Mouse (Mus musculus) forebrain, embryonic 11.5 days (tissue): ENCODE measurements at regions not wholly inside any gene's neighbourhood (a gene's known extent, or its start where the extent isn't known, plus 50 kb on each side); places are given as distances from the start of the nearest gene placed in this dataset.

Experiments used
- ATAC-seq: fragments of 200-750 bp; cut with Nextera tagmentation; replicated peaks from 2 replicates; pipeline ENCODE4 v1.8.0; 2017; ENCODE audit warnings: moderate TSS enrichment; ENCODE audit not compliant: low FRiP score
- DNase-seq: peaks from one replicate; pipeline ENCODE4 v3.0.0-alpha.2; 2017; ENCODE audit warnings: low spot score
- H3K27ac ChIP-seq: fragments of 300-500 bp; sonication (generic); 2 replicates; pipeline ENCODE4 v1.5.1; 2014; ENCODE audit warnings: low read depth, low read length
- H3K27me3 ChIP-seq: fragments of 300-500 bp; sonication (generic); 2 replicates; pipeline ENCODE4 v1.6.1; 2014; ENCODE audit warnings: mild to moderate bottlenecking, low read length, mixed read lengths; ENCODE audit not compliant: control insufficient read depth, insufficient read depth
- H3K36me3 ChIP-seq: fragments of 300-500 bp; sonication (generic); 2 replicates; pipeline ENCODE4 v1.6.1; 2014; ENCODE audit warnings: mild to moderate bottlenecking, low read length, moderate library complexity, mixed read lengths; ENCODE audit not compliant: control insufficient read depth, insufficient read depth
- H3K4me1 ChIP-seq: fragments of 300-500 bp; sonication (generic); replicated peaks from 2 replicates; pipeline ENCODE4 v1.6.1; 2014; ENCODE audit warnings: low read length, mixed read lengths; ENCODE audit not compliant: control insufficient read depth, insufficient read depth
- H3K4me2 ChIP-seq: fragments of 300-500 bp; sonication (generic); 2 replicates; pipeline ENCODE4 v1.6.1; 2014; ENCODE audit warnings: low read depth, mild to moderate bottlenecking, low read length, moderate library complexity, mixed read lengths; ENCODE audit not compliant: severe bottlenecking
- H3K4me3 ChIP-seq: fragments of 300-500 bp; sonication (generic); 2 replicates; pipeline ENCODE4 v1.5.1; 2014; ENCODE audit warnings: low read depth, low read length
- H3K9ac ChIP-seq: fragments of 300-500 bp; sonication (generic); 2 replicates; pipeline ENCODE4 v1.6.1; 2014; ENCODE audit warnings: low read length
- H3K9me3 ChIP-seq: fragments of 300-500 bp; sonication (generic); 2 replicates; pipeline ENCODE4 v1.6.1; 2016; ENCODE audit warnings: low read length, mixed read lengths; ENCODE audit not compliant: control insufficient read depth
- WGBS: fragments of 180-500 bp; shearing (Covaris S2); extraction: QIAGEN DNeasy Blood & Tissue Kit; methylation state at CpG from one replicate; pipeline ENCODE4 v1.1.7; 2014; 5-methylcytosine and 5-hydroxymethylcytosine counted together

DNA sequence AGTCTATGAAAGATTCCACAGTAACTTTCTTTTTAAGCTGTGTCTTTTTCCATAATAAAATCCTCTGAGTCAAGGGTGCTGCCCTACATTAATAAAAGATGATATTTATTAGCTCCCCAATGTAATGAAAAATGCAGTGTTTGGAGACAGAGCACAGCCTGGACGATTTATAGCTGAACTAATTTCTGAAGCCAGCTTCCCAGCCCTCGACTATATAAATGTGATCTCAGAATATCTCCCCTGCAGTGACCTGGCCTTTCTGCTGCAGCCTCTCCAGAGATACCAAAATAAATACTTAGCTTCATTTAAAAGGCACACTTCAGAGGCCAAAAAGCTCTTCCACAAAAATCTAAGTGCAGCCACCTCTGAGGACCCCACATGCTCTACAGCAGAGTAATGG is 534.7 kb downstream of the Zfp619 start:
- H3K4me2 ChIP-seq = no peak overlapping the region
- H3K27ac ChIP-seq = no peak overlapping the region
- no peak for ATAC-seq
- no peak overlapping the region for H3K9ac ChIP-seq
- DNase-seq = no peak
- WGBS = 72% methylated on average over 2 of the region's 2 CpGs
- no peaks in the 10 kb centered on the region for H3K4me1 ChIP-seq
- H3K27me3 ChIP-seq = no peaks in the 10 kb centered on the region
- H3K9me3 ChIP-seq = no peaks in the 10 kb centered on the region
- no peaks in the 10 kb centered on the region for H3K36me3 ChIP-seq
- H3K4me3 ChIP-seq = no peak overlapping the region

- Histone ChIP-seq H3K4me2 (no peak overlapping the region), H3K4me3 (no peak overlapping the region), H3K4me1 (no peaks in the 10 kb centered on the region), H3K36me3 (no peaks in the 10 kb centered on the region), H3K9me3 (no peaks in the 10 kb centered on the region), H3K9ac (no peak overlapping the region), H3K27me3 (no peaks in the 10 kb centered on the region), H3K27ac (no peak overlapping the region)
- no peak for ATAC-seq
- DNase-seq = no peak
- 68% methylated on average over 4 of the region's 4 CpGs for WGBS
Measured at GRCm38 (mm10) chr7:40058836-40059235, 541.3 kb downstream of the Zfp619 start.

DNA sequence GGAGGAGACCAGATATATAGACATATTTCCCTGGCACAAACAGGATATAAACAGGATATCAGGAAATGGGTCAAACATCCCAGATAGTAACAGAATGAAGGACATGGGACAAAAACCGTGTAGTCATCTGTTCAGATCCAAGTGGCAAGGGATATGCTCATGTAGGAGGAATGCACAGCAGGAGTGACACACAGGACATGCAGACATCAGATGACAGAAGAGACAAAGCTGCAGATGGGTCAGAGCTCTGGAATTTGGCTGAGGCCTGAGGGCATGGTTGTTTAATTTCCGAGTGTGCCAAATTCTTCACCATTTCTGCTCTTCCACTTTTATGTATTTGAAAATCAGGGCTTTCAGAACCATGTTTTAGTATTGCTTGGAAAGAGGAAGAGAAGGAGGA is 547.1 kb downstream of the Zfp619 start:
- H3K9me3 ChIP-seq = no peaks in the 10 kb centered on the region
- no peaks in the 10 kb centered on the region for H3K27me3 ChIP-seq
- no peaks in the 10 kb centered on the region for H3K36me3 ChIP-seq
- DNase-seq = no peak
- H3K9ac ChIP-seq = no peak overlapping the region
- H3K4me1 ChIP-seq = no peaks in the 10 kb centered on the region
- no peak overlapping the region for H3K4me3 ChIP-seq
- WGBS = 68% methylated on average over 2 of the region's 2 CpGs
- H3K4me2 ChIP-seq = no peak overlapping the region
- ATAC-seq = no peak
- H3K27ac ChIP-seq = no peak overlapping the region

DNA sequence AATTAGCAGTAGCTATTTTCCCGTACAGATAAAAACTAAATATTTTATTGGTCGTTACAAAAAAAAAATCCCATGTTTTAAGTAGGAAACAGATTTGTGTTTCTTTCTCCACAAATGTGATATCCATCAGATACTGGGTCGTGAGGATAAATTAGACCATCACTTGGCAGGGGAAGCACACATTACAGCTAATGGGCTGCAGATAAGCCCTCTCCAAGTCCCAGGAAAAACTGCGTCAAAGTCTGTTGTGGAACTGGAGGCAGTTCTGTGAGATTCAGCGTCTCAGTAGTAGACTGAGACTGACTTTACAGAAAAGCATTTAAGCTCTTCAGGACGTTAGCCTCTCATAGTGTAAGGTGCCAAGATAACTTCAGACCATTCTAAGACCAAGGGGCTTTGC is 548.0 kb downstream of the Zfp619 start:
- Histone ChIP-seq H3K4me1 (no peaks in the 10 kb centered on the region), H3K4me2 (no peak overlapping the region), H3K9me3 (no peaks in the 10 kb centered on the region), H3K9ac (no peak overlapping the region), H3K4me3 (no peak overlapping the region), H3K27me3 (no peaks in the 10 kb centered on the region), H3K36me3 (no peaks in the 10 kb centered on the region), H3K27ac (no peak overlapping the region)
- 82% methylated on average over 6 of the region's 6 CpGs for WGBS
- DNase-seq (no peak), ATAC-seq (no peak)

DNA sequence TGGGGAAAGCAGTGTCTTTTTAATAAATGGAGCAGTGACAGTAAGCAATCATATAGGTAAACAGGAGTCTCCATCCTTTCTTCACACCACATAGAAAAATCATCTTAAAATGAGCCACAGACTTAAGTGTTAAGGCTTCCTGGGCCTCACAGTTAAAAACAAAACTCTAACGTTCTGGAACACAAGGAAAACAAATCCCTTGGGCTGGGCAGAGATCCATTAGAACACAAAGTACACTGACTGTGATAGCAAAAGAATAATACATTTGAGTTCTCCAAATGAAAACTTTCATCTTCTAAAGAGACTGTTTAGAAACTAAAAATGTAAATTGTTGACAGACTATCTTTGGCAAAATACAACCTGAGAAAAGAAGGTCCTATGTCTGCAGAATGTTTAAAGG is 549.8 kb downstream of the Zfp619 start:
- no peaks in the 10 kb centered on the region for H3K9me3 ChIP-seq
- no peak overlapping the region for H3K4me2 ChIP-seq
- H3K4me3 ChIP-seq = no peak overlapping the region
- 68% methylated on average over 1 of the region's 1 CpGs for WGBS
- H3K4me1 ChIP-seq = no peaks in the 10 kb centered on the region
- no peaks in the 10 kb centered on the region for H3K36me3 ChIP-seq
- no peaks in the 10 kb centered on the region for H3K27me3 ChIP-seq
- ATAC-seq = no peak
- H3K9ac ChIP-seq = no peak overlapping the region
- DNase-seq = no peak
- H3K27ac ChIP-seq = no peak overlapping the region

DNA sequence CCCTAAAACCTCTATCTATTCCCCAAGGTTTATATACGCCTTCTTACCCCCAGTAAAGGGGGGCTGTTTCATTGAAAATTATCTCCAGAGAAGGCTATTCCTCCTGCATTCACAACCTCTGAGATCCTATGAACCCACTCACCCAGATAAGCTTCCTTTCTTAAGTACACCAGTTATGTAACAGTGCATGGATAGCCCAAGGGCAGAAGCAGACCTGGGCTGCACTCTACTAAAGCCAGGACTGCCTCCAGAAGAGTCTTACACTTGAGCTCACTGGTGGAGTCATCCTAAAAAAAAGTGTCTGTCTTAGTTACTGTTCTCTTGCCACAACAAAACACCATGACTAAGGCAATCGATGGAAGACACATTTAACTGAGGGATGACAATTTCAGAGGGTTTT is 553.7 kb downstream of the Zfp619 start:
- DNase-seq = no peak
- no peak for ATAC-seq
- WGBS = 86% methylated on average over 2 of the region's 2 CpGs
- Histone ChIP-seq H3K4me1 (no peaks in the 10 kb centered on the region), H3K9me3 (no peaks in the 10 kb centered on the region), H3K27ac (no peak overlapping the region), H3K27me3 (no peaks in the 10 kb centered on the region), H3K9ac (no peak overlapping the region), H3K4me2 (no peak overlapping the region), H3K4me3 (no peak overlapping the region), H3K36me3 (no peaks in the 10 kb centered on the region)

DNA sequence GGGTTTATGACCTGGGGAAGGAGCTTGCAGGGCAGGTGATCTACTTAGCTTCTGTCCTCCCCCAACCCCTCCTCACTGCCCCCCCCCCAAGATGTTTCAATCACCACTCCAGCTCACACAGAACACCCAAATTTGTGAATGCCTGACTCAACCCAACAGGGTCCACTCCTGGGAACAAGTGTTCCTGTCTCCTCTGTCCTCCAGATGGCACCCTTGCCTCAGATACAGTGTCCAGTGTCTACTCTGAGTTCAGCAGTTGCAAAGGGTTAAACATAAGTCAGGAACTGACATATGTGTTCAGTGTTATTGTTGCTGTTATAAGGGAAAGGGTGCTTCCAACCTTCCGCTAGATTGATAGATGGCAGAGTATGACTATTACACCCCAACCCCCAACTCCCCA is 554.9 kb downstream of the Zfp619 start:
- no peak for DNase-seq
- 86% methylated on average over 1 of the region's 1 CpGs for WGBS
- no peak overlapping the region for H3K27ac ChIP-seq
- no peaks in the 10 kb centered on the region for H3K4me1 ChIP-seq
- no peaks in the 10 kb centered on the region for H3K36me3 ChIP-seq
- no peaks in the 10 kb centered on the region for H3K27me3 ChIP-seq
- H3K9me3 ChIP-seq = no peaks in the 10 kb centered on the region
- H3K4me2 ChIP-seq = no peak overlapping the region
- no peak overlapping the region for H3K9ac ChIP-seq
- no peak for ATAC-seq
- no peak overlapping the region for H3K4me3 ChIP-seq

DNA sequence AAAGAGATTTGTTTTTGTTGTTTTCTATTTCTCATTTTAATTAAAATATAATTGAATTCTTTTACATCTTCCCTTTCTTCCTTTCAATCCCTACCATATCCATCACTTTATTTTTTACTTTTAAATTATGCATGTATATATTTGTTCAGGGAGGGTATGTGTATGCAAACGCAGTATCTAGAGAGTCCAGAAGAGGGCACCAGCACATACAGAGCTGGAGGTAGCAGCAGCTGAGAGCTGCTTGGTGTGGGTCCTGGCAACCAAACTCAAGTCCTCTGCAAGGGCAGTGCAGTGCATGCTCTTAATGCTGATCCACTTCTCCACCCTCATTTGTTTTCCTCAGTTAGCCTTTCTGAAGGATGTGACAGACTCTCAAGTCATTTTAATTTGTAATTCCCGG is 568.7 kb downstream of the Zfp619 start:
- ATAC-seq (no peak), DNase-seq (no peak)
- H3K9ac ChIP-seq = no peak overlapping the region
- no peaks in the 10 kb centered on the region for H3K36me3 ChIP-seq
- no peak overlapping the region for H3K4me2 ChIP-seq
- no peak overlapping the region for H3K27ac ChIP-seq
- no peaks in the 10 kb centered on the region for H3K9me3 ChIP-seq
- no peak overlapping the region for H3K4me3 ChIP-seq
- H3K4me1 ChIP-seq = no peaks in the 10 kb centered on the region
- 54% methylated on average over 2 of the region's 2 CpGs for WGBS
- H3K27me3 ChIP-seq = no peaks in the 10 kb centered on the region

- no peak overlapping the region for H3K4me3 ChIP-seq
- H3K4me2 ChIP-seq = no peak overlapping the region
- H3K36me3 ChIP-seq = no peaks in the 10 kb centered on the region
- whole genome bisulfite sequencing = 88% methylated on average over 2 of the region's 2 CpGs
- no peak for ATAC-seq
- H3K9me3 ChIP-seq = no peaks in the 10 kb centered on the region
- H3K9ac ChIP-seq = no peak overlapping the region
- no peak for DNase-seq
- no peaks in the 10 kb centered on the region for H3K4me1 ChIP-seq
- no peaks in the 10 kb centered on the region for H3K27me3 ChIP-seq
- no peak overlapping the region for H3K27ac ChIP-seq
Measured at GRCm38 (mm10) chr7:40097094-40097493, 579.5 kb downstream of the Zfp619 start.
